Mouse (Mus musculus): ENCODE results near the gene Smyd4. TPM values are rescaled to one million over a fixed set of nuclear protein-coding genes. Genes with fewer than 3 reads are reported as not detected.

Gene Smyd4
- polyA plus RNA-seq, 1 experiment from 2014 or later: 9.2 TPM

- H3K9ac ChIP-seq: no peak overlapping the region
Observed at GRCm38 (mm10) chr11:75324433-75324832, 23.8 kb upstream of the Smyd4 start.

GRCm38 (mm10) chr11:75325116-75325968, 22.9 kb upstream of the Smyd4 start:
- no peak overlapping the region for H3K4me2 ChIP-seq (replicated peaks)
- H3K36me3 ChIP-seq: peaks cover 5% of the 10 kb centered on the region; the same call in 1 of the 2 replicates
- no peak overlapping the region for H3K4me3 ChIP-seq (replicated peaks)
- no peak overlapping the region for H3K27ac ChIP-seq
- no peak overlapping the region for H3K9ac ChIP-seq
- H3K9me3 ChIP-seq: no peaks in the 10 kb centered on the region
- H3K4me1 ChIP-seq (replicated peaks): peaks cover 15% of the 10 kb centered on the region
- ATAC-seq: no peak
- no peaks in the 10 kb centered on the region for H3K27me3 ChIP-seq (replicated peaks)
- 33% methylated on average over 16 of the region's 16 CpGs for WGBS

More at GRCm38 (mm10) chr11:75324433-75324832, 23.8 kb upstream of the Smyd4 start:
- no peaks in the 10 kb centered on the region for H3K9me3 ChIP-seq
- no peaks in the 10 kb centered on the region for H3K27me3 ChIP-seq (replicated peaks)
- H3K4me3 ChIP-seq (replicated peaks): no peak overlapping the region
- peaks cover 22% of the 10 kb centered on the region for H3K4me1 ChIP-seq (replicated peaks)
- no peak overlapping the region for H3K27ac ChIP-seq
- no peak for ATAC-seq
- WGBS: 92% methylated on average over 2 of the region's 2 CpGs
- peaks cover 5% of the 10 kb centered on the region; the same call in 1 of the 2 replicates for H3K36me3 ChIP-seq
- no peak overlapping the region for H3K4me2 ChIP-seq (replicated peaks)

- 22% methylated on average over 7 of the region's 7 CpGs for WGBS
- Histone ChIP-seq H3K9me3 (no peaks in the 10 kb centered on the region), H3K27ac (no peak overlapping the region), H3K4me3 (replicated peaks) (no peak overlapping the region), H3K4me2 (replicated peaks) (no peak overlapping the region), H3K4me1 (replicated peaks) (peaks cover 15% of the 10 kb centered on the region), H3K9ac (no peak overlapping the region), H3K27me3 (replicated peaks) (no peaks in the 10 kb centered on the region), H3K36me3 (peaks cover 5% of the 10 kb centered on the region; the same call in 1 of the 2 replicates)
- ATAC-seq: no peak
Observed at GRCm38 (mm10) chr11:75325969-75326311, 22.3 kb upstream of the Smyd4 start.

DNA sequence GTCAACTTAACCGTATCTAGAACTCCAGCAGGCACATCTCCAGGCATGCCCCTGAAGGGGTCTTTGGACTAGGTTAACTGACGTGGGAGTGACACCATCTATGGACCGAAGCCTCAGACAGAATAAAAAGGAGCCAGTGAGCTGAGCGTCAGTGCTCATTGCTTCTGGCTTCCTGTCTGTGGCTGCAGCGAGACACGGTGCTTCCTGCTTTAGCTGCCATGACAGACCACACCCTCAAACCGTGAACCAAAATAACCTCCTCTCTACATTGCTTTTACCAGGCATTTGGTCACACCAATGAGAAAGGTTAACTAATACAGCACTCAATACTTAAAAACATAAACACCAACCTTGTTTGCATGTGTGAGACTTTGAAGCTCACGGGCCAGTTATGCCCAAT, 11.6 kb upstream of the Smyd4 start:
- no peaks in the 10 kb centered on the region for H3K9me3 ChIP-seq
- H3K9ac ChIP-seq: no peak overlapping the region
- no peaks in the 10 kb centered on the region for H3K27me3 ChIP-seq (replicated peaks)
- no peak overlapping the region for H3K27ac ChIP-seq
- H3K36me3 ChIP-seq: peaks cover 15% of the 10 kb centered on the region
- no peak overlapping the region for H3K4me2 ChIP-seq (replicated peaks)
- H3K4me3 ChIP-seq (replicated peaks): no peak overlapping the region
- WGBS: 81% methylated on average over 8 of the region's 8 CpGs
- ATAC-seq: no peak
- no peaks in the 10 kb centered on the region for H3K4me1 ChIP-seq (replicated peaks)

DNA sequence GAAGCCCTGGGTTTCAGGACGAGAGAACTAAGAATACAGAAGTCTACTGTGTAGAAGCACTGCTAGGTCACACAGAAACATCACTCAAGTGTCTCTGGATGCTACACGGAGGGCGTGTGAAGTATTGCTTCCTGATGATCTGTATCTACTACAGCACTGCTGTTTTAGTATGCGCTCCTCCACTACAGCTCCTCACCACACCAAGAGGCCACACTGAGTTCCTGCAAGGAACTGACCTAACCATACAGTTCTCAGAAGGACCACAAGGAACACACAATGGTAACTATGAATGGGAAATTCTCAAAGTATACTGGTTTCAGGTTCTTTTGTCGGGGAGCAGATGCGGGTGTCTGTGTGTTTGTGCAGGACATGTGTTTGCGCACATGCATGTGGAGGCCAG, 11.0 kb upstream of the Smyd4 start:
- H3K27ac ChIP-seq: no peak overlapping the region
- H3K9me3 ChIP-seq: no peaks in the 10 kb centered on the region
- no peaks in the 10 kb centered on the region for H3K27me3 ChIP-seq (replicated peaks)
- no peak overlapping the region for H3K4me3 ChIP-seq (replicated peaks)
- no peak overlapping the region for H3K9ac ChIP-seq
- ATAC-seq: no peak
- H3K36me3 ChIP-seq: peaks cover 15% of the 10 kb centered on the region
- 90% methylated on average over 7 of the region's 7 CpGs for WGBS
- no peaks in the 10 kb centered on the region for H3K4me1 ChIP-seq (replicated peaks)
- no peak overlapping the region for H3K4me2 ChIP-seq (replicated peaks)

- Histone ChIP-seq H3K27me3 (replicated peaks) (no peaks in the 10 kb centered on the region), H3K36me3 (peaks cover 9% of the 10 kb centered on the region), H3K4me1 (replicated peaks) (0 out of 2 replicates have a peak, but pooled peaks cover 9% of the 10 kb centered on the region), H3K4me3 (replicated peaks) (no peak overlapping the region), H3K27ac (no peak overlapping the region), H3K9me3 (no peaks in the 10 kb centered on the region), H3K4me2 (replicated peaks) (no peak overlapping the region), H3K9ac (no peak overlapping the region)
- WGBS: 88% methylated on average over 14 of the region's 14 CpGs
- no peak for ATAC-seq
Observed at GRCm38 (mm10) chr11:75340076-75340475, 8.2 kb upstream of the Smyd4 start.

DNA sequence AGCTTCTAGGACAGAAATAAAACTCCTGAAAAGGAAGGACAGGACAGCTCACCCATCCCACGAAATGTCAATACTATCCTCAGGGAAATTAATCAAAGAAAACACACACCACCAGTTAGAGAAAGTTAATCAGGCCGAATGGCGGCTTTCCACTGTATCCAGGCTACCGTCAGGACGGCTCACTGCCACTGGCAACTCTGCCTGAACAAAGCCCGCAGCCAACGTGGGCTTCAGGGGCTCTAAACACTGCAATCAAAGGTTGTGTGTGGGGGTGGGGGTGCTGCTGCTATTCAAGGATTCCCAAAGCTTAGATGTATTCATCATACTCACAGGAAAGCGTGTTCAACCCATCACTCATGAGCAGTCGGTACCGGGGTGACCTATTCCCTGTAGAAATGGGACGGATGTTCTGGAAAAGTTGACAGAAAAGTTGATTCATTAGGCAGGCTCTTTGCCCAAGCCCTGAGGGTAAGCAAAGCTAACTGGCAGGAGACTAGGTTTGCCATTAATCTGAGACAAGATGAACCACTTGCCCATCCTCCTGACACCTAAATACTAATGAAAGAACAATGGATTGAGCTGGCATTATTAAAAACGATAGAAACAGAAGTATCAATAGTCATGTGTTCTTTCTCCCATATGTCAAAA, 7.4 kb upstream of the Smyd4 start:
- Histone ChIP-seq H3K27me3 (replicated peaks) (no peaks in the 10 kb centered on the region), H3K4me2 (replicated peaks) (no peak overlapping the region), H3K27ac (no peak overlapping the region), H3K9me3 (no peaks in the 10 kb centered on the region), H3K36me3 (peaks cover 7% of the 10 kb centered on the region), H3K4me1 (replicated peaks) (0 out of 2 replicates have a peak, but pooled peaks cover 9% of the 10 kb centered on the region), H3K4me3 (replicated peaks) (no peak overlapping the region), H3K9ac (no peak overlapping the region)
- ATAC-seq: no peak
- WGBS: 86% methylated on average over 12 of the region's 12 CpGs

DNA sequence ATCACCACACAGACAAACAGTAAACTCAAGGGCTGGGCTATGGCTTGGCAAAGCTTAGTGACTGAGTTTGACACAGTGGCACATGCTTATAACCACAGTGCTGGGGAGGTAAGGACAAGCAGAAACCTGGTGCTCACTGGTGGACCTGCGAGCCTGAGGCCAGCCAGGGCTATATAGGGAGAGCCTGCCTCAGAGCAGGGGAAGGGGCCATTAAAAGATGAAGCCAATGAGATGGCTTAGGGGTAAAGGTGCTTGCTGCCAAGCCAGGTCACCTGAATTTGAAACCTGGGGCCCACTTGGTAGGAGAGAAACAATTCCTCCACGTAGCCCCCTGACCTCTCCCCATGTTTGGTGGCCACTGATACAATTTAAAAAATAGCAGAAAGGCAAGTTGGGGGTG, 5.1 kb upstream of the Smyd4 start:
- 88% methylated on average over 2 of the region's 2 CpGs for WGBS
- H3K4me2 ChIP-seq (replicated peaks): no peak overlapping the region
- no peaks in the 10 kb centered on the region for H3K9me3 ChIP-seq
- no peak overlapping the region for H3K27ac ChIP-seq
- H3K4me1 ChIP-seq (replicated peaks): peaks cover 19% of the 10 kb centered on the region; the same call in 1 of the 2 replicates
- no peak overlapping the region for H3K4me3 ChIP-seq (replicated peaks)
- ATAC-seq: no peak
- peaks cover 4% of the 10 kb centered on the region for H3K36me3 ChIP-seq
- H3K9ac ChIP-seq: no peak overlapping the region
- H3K27me3 ChIP-seq (replicated peaks): no peaks in the 10 kb centered on the region

- H3K9me3 ChIP-seq: no peaks in the 10 kb centered on the region
- WGBS: 50% methylated on average over 2 of the region's 2 CpGs
- H3K9ac ChIP-seq: no peak overlapping the region
- H3K4me2 ChIP-seq (replicated peaks): no peak overlapping the region
- no peaks in the 10 kb centered on the region for H3K27me3 ChIP-seq (replicated peaks)
- no peak overlapping the region for H3K4me3 ChIP-seq (replicated peaks)
- H3K36me3 ChIP-seq: peaks cover 4% of the 10 kb centered on the region
- peaks cover 22% of the 10 kb centered on the region; the same call in 1 of the 2 replicates for H3K4me1 ChIP-seq (replicated peaks)
- no peak for ATAC-seq
- no peak overlapping the region for H3K27ac ChIP-seq
Observed at GRCm38 (mm10) chr11:75344163-75344562, 4.1 kb upstream of the Smyd4 start.

GRCm38 (mm10) chr11:75344716-75345115, 3.5 kb upstream of the Smyd4 start:
- no peak overlapping the region for H3K4me3 ChIP-seq (replicated peaks)
- no peak for ATAC-seq
- peaks cover 4% of the 10 kb centered on the region for H3K36me3 ChIP-seq
- H3K27me3 ChIP-seq (replicated peaks): no peaks in the 10 kb centered on the region
- WGBS: 89% methylated on average over 5 of the region's 5 CpGs
- H3K27ac ChIP-seq: no peak overlapping the region
- no peaks in the 10 kb centered on the region for H3K9me3 ChIP-seq
- no peak overlapping the region for H3K4me2 ChIP-seq (replicated peaks)
- no peak overlapping the region for H3K9ac ChIP-seq
- peaks cover 22% of the 10 kb centered on the region; the same call in 1 of the 2 replicates for H3K4me1 ChIP-seq (replicated peaks)

GRCm38 (mm10) chr11:75346556-75347187, 1.6 kb upstream of the Smyd4 start:
- Histone ChIP-seq H3K27me3 (replicated peaks) (no peaks in the 10 kb centered on the region), H3K9ac (no peak overlapping the region), H3K9me3 (no peaks in the 10 kb centered on the region), H3K4me3 (replicated peaks) (no peak overlapping the region), H3K4me1 (replicated peaks) (peaks cover 22% of the 10 kb centered on the region; the same call in 1 of the 2 replicates), H3K36me3 (no peaks in the 10 kb centered on the region), H3K4me2 (replicated peaks) (peak overlapping the region; percentile 84), H3K27ac (no peak overlapping the region)
- ATAC-seq: no peak
- 53% methylated on average over 4 of the region's 4 CpGs for WGBS

- H3K4me3 ChIP-seq (replicated peaks): peak overlapping the region; percentile 86
- H3K27ac ChIP-seq: no peak overlapping the region
- no peak for ATAC-seq
- peaks cover 22% of the 10 kb centered on the region; the same call in 1 of the 2 replicates for H3K4me1 ChIP-seq (replicated peaks)
- peak overlapping the region; percentile 82 for H3K9ac ChIP-seq
- H3K27me3 ChIP-seq (replicated peaks): no peaks in the 10 kb centered on the region
- 36% methylated on average over 10 of the region's 10 CpGs for WGBS
- no peaks in the 10 kb centered on the region for H3K36me3 ChIP-seq
- no peaks in the 10 kb centered on the region for H3K9me3 ChIP-seq
- H3K4me2 ChIP-seq (replicated peaks): peak overlapping the region; percentile 84
Observed at GRCm38 (mm10) chr11:75347188-75347585, 1.0 kb upstream of the Smyd4 start.

Measured in intestine, embryonic 15.5 days (tissue).